Mouse (Mus musculus): ENCODE data around the gene Wbp4. TPM values are rescaled to one million over a fixed set of nuclear protein-coding genes. Genes with fewer than 3 reads are reported as not detected.
"Not testable (repeated sequence)": the region's sequence is repeated elsewhere in the genome, so short reads cannot be mapped to it uniquely, and the experiment has no call there.

The Wbp4 gene
- 29.5 and 30.6 TPM in 2 replicates for polyA plus RNA-seq (2016; fragmentation: Nextera tagmentation; extraction: Ambion mirVana)

- ATAC-seq (ENCODE audit: insufficient number of reproducible peaks, low FRiP score): peak; percentile 87
- Histone ChIP-seq H3K36me3 (peaks cover 16% of the 10 kb centered on the region), H3K4me1 (replicated peaks) (peaks cover 32% of the 10 kb centered on the region), H3K9ac (peak within 1 kb of the TSS; percentile 90), H3K4me3 (peak within 1 kb of the TSS; percentile 74), H3K4me2 (peak within 1 kb of the TSS; percentile 78), H3K27ac (ENCODE audit: poor library complexity, severe bottlenecking) (peak within 1 kb of the TSS; percentile 99), H3K9me3 (replicated peaks) (no peaks in the 10 kb centered on the region), H3K27me3 (replicated peaks) (no peaks in the 10 kb centered on the region)
- under 1% methylated on average over 83 of the region's 86 CpGs for WGBS
Measured at GRCm38 (mm10) chr14:79481339-79482151, at the start of gene Wbp4. Gene Wbp4 (minus strand): TSS chr14:79481520.

GRCm38 (mm10) chr14:79530761-79531160 is 49.4 kb upstream of the Wbp4 start:
- Histone ChIP-seq H3K4me3 (no peak overlapping the region), H3K4me1 (replicated peaks) (peaks cover 31% of the 10 kb centered on the region), H3K36me3 (no peaks in the 10 kb centered on the region), H3K27ac (ENCODE audit: poor library complexity, severe bottlenecking) (no peak overlapping the region), H3K27me3 (replicated peaks) (no peaks in the 10 kb centered on the region), H3K9ac (no peak overlapping the region), H3K4me2 (no peak overlapping the region), H3K9me3 (replicated peaks) (no peaks in the 10 kb centered on the region)
- no peak for ATAC-seq (ENCODE audit: insufficient number of reproducible peaks, low FRiP score)
- 94% methylated on average over 6 of the region's 6 CpGs for WGBS

DNA sequence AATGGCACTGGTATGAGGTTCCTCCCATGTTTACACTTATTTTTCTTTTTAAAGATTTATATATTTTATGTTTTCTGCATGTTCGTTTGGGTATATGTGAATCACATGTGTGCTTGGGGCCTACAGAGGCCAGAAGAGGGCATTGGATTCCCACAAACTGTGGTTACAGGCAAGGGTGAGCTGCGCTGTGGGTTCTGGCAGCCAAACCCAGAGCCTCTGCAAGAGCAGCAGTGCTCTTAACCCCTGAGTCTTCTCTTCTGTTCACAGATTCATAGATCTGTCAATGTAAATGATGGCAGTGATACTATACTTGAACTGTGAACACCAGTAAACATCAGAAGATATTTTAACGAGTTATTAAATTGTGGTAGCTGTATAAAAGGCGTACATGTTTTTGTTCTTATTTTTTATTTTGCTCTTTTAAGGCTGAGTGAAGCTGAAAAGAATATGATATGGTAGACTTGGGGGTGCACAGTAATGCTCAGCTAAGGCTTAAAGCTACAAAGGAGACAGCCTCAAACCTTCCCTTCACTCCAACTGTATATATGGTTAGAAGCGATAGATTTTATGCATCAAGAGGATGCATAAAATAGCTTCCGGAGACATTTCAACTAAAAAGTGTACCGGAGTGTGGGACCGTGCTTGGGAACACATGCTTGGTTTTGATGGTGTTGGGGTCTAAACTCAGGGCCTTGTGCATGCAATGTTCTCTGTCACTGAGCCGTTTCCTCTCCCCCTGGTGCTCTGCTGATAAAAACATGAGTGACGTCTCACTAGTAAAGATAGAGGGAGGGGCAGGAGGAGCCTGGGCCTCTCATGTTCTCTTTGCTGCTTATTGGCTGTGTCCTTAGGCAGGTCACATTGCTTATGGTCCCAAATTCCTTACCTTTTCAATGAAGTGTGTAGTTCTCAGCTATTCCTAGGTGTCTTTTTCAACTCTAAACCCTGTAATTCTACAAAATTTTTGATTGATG is 48.5 kb upstream of the Wbp4 start:
- no peaks in the 10 kb centered on the region for H3K9me3 ChIP-seq (replicated peaks)
- H3K36me3 ChIP-seq: no peaks in the 10 kb centered on the region
- no peak overlapping the region for H3K4me2 ChIP-seq
- WGBS: 66% methylated on average over 10 of the region's 10 CpGs
- H3K9ac ChIP-seq: no peak overlapping the region
- ATAC-seq (ENCODE audit: insufficient number of reproducible peaks, low FRiP score): peak; percentile 90
- peak overlapping the region; percentile 11; the same call in 1 of the 2 replicates for H3K27ac ChIP-seq (ENCODE audit: poor library complexity, severe bottlenecking)
- H3K4me1 ChIP-seq (replicated peaks): peaks cover 25% of the 10 kb centered on the region
- H3K27me3 ChIP-seq (replicated peaks): no peaks in the 10 kb centered on the region
- H3K4me3 ChIP-seq: no peak overlapping the region

- no peaks in the 10 kb centered on the region for H3K9me3 ChIP-seq (replicated peaks)
- no peak overlapping the region for H3K27ac ChIP-seq (ENCODE audit: poor library complexity, severe bottlenecking)
- H3K4me3 ChIP-seq: no peak overlapping the region
- H3K4me1 ChIP-seq (replicated peaks): peaks cover 12% of the 10 kb centered on the region
- H3K9ac ChIP-seq: no peak overlapping the region
- no peak for ATAC-seq (ENCODE audit: insufficient number of reproducible peaks, low FRiP score)
- H3K36me3 ChIP-seq: no peaks in the 10 kb centered on the region
- 64% methylated on average over 6 of the region's 6 CpGs for WGBS
- H3K4me2 ChIP-seq: no peak overlapping the region
- no peaks in the 10 kb centered on the region for H3K27me3 ChIP-seq (replicated peaks)
Measured at GRCm38 (mm10) chr14:79527704-79528103, 46.4 kb upstream of the Wbp4 start.

GRCm38 (mm10) chr14:79526106-79526505 is 44.8 kb upstream of the Wbp4 start:
- WGBS: 82% methylated on average over 12 of the region's 12 CpGs
- not testable (repeated sequence) for H3K27ac ChIP-seq (ENCODE audit: poor library complexity, severe bottlenecking); H3K36me3 ChIP-seq; H3K4me2 ChIP-seq; ATAC-seq (ENCODE audit: insufficient number of reproducible peaks, low FRiP score); H3K4me3 ChIP-seq; H3K9ac ChIP-seq; H3K27me3 ChIP-seq (replicated peaks); H3K9me3 ChIP-seq (replicated peaks)
- peaks cover 25% of the 10 kb centered on the region for H3K4me1 ChIP-seq (replicated peaks)

DNA sequence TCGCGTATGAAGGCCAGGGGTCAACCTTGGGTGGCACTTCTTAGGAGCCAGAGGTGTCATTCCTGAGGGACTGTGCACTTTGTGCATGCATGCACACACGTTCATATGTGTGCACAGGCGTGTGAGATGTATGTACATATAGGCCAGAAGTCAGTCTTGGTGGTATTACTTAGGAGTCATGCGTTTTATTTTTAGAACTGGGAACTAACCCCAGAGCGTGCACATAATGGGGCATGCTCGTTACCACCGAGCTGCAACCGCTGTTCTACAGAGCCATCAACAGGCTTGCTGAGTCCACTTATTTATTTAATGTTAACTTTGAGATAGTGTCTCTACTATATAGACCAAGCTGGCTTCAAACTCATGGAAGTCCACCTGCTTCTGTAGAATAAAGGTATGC is 41.1 kb upstream of the Wbp4 start:
- Histone ChIP-seq H3K4me3 (no peak overlapping the region), H3K4me2 (no peak overlapping the region), H3K4me1 (replicated peaks) (peaks cover 18% of the 10 kb centered on the region), H3K27me3 (replicated peaks) (no peaks in the 10 kb centered on the region), H3K36me3 (no peaks in the 10 kb centered on the region), H3K9ac (no peak overlapping the region), H3K9me3 (replicated peaks) (no peaks in the 10 kb centered on the region), H3K27ac (ENCODE audit: poor library complexity, severe bottlenecking) (no peak overlapping the region)
- no peak for ATAC-seq (ENCODE audit: insufficient number of reproducible peaks, low FRiP score)
- 77% methylated on average over 9 of the region's 9 CpGs for WGBS

DNA sequence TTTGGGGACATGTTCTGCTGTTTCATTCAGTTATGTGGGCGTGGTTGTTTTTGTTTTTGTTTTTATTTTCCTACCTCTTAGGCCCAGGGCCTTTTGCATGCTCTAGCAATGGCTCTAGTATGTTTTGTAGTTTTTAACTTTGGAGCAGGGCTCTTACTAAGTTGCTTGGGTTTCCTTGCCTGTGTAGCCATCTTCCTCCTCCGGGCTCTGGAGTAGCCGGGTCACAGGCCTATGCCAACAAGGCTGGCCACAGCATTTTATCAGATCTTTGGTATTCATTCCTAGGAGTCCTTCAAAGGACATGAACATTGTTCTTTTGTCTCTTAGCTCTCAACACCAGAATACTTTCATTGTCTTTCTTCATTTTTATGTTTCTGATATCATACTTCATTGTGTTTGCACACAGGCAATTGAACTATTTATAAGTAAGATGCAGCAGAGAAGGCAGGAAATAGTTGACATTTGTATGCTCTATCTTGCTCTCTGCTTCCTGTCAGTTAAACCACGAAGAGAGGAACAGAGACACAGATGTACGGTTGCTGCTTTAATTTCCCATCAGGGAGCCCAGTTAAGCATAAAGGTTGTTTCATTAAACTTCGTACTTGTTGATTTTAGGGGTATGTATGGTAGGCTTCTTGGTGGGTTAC is 40.3 kb upstream of the Wbp4 start:
- ATAC-seq (ENCODE audit: insufficient number of reproducible peaks, low FRiP score): no peak
- Histone ChIP-seq H3K9me3 (replicated peaks) (no peaks in the 10 kb centered on the region), H3K27ac (ENCODE audit: poor library complexity, severe bottlenecking) (peak overlapping the region; percentile 49; the same call in 1 of the 2 replicates), H3K4me1 (replicated peaks) (peaks cover 18% of the 10 kb centered on the region), H3K4me3 (no peak overlapping the region), H3K9ac (no peak overlapping the region), H3K27me3 (replicated peaks) (no peaks in the 10 kb centered on the region), H3K36me3 (no peaks in the 10 kb centered on the region), H3K4me2 (no peak overlapping the region)
- 55% methylated on average over 6 of the region's 6 CpGs for WGBS

GRCm38 (mm10) chr14:79521056-79521455 is 39.7 kb upstream of the Wbp4 start:
- Histone ChIP-seq H3K4me2 (no peak overlapping the region), H3K9ac (no peak overlapping the region), H3K27me3 (replicated peaks) (no peaks in the 10 kb centered on the region), H3K4me1 (replicated peaks) (peaks cover 18% of the 10 kb centered on the region), H3K9me3 (replicated peaks) (no peaks in the 10 kb centered on the region), H3K27ac (ENCODE audit: poor library complexity, severe bottlenecking) (peak overlapping the region; percentile 49; the same call in 1 of the 2 replicates), H3K36me3 (no peaks in the 10 kb centered on the region), H3K4me3 (no peak overlapping the region)
- ATAC-seq (ENCODE audit: insufficient number of reproducible peaks, low FRiP score): no peak
- WGBS: 75% methylated on average over 1 of the region's 1 CpGs

GRCm38 (mm10) chr14:79520612-79521011 is 39.3 kb upstream of the Wbp4 start:
- H3K4me2 ChIP-seq: no peak overlapping the region
- H3K9me3 ChIP-seq (replicated peaks): no peaks in the 10 kb centered on the region
- H3K9ac ChIP-seq: no peak overlapping the region
- H3K27ac ChIP-seq (ENCODE audit: poor library complexity, severe bottlenecking): no peak overlapping the region
- H3K4me1 ChIP-seq (replicated peaks): peaks cover 18% of the 10 kb centered on the region
- no peak for ATAC-seq (ENCODE audit: insufficient number of reproducible peaks, low FRiP score)
- H3K36me3 ChIP-seq: no peaks in the 10 kb centered on the region
- H3K27me3 ChIP-seq (replicated peaks): no peaks in the 10 kb centered on the region
- H3K4me3 ChIP-seq: no peak overlapping the region

- H3K36me3 ChIP-seq: no peaks in the 10 kb centered on the region
- H3K9me3 ChIP-seq (replicated peaks): no peaks in the 10 kb centered on the region
- H3K4me3 ChIP-seq: no peak overlapping the region
- no peak overlapping the region for H3K4me2 ChIP-seq
- no peak overlapping the region for H3K9ac ChIP-seq
- H3K27ac ChIP-seq (ENCODE audit: poor library complexity, severe bottlenecking): no peak overlapping the region
- WGBS: 59% methylated on average over 1 of the region's 1 CpGs
- peaks cover 18% of the 10 kb centered on the region for H3K4me1 ChIP-seq (replicated peaks)
- ATAC-seq (ENCODE audit: insufficient number of reproducible peaks, low FRiP score): no peak
- H3K27me3 ChIP-seq (replicated peaks): no peaks in the 10 kb centered on the region
Measured at GRCm38 (mm10) chr14:79519663-79519975, 38.3 kb upstream of the Wbp4 start.
